Mouse (Mus musculus) layer of hippocampus, adult 11-12 months (tissue): ENCODE data around the gene Entpd1.

Experiments
- DNase-seq: peaks from one replicate; pipeline ENCODE4 v3.0.0; 2022; ENCODE audit warnings: low spot score

Entpd1 gene

GRCm38 (mm10) chr19:40665778-40666177 lies 53.6 kb downstream of the Entpd1 start:
- DNase-seq: no peak

- no peak for DNase-seq
Observed at GRCm38 (mm10) chr19:40667111-40667510, 54.9 kb downstream of the Entpd1 start.

GRCm38 (mm10) chr19:40675329-40675728 lies 63.2 kb downstream of the Entpd1 start:
- DNase-seq: no peak

- DNase-seq: no peak
Observed at GRCm38 (mm10) chr19:40678087-40678486, 65.9 kb downstream of the Entpd1 start.

GRCm38 (mm10) chr19:40678532-40679307 lies 66.6 kb downstream of the Entpd1 start:
- peak; percentile 13 for DNase-seq

- DNase-seq: no peak
Observed at GRCm38 (mm10) chr19:40679632-40680031, 67.5 kb downstream of the Entpd1 start.

GRCm38 (mm10) chr19:40684124-40684523 lies 72.0 kb downstream of the Entpd1 start:
- no peak for DNase-seq

GRCm38 (mm10) chr19:40684566-40684965 lies 72.4 kb downstream of the Entpd1 start:
- DNase-seq: no peak

- no peak for DNase-seq
Observed at GRCm38 (mm10) chr19:40687291-40687927, 75.2 kb downstream of the Entpd1 start.

- no peak for DNase-seq
Observed at GRCm38 (mm10) chr19:40693201-40693600, 81.0 kb downstream of the Entpd1 start.

- DNase-seq: no peak
Observed at GRCm38 (mm10) chr19:40696116-40696515, 84.0 kb downstream of the Entpd1 start.

- DNase-seq: no peak
Observed at GRCm38 (mm10) chr19:40698103-40698853, 86.1 kb downstream of the Entpd1 start.

GRCm38 (mm10) chr19:40699816-40700215 lies 87.7 kb downstream of the Entpd1 start:
- DNase-seq: no peak

- peak; percentile 67 for DNase-seq
Observed at GRCm38 (mm10) chr19:40702406-40702805, 90.2 kb downstream of the Entpd1 start.

- DNase-seq: no peak
Observed at GRCm38 (mm10) chr19:40712889-40713628, 100.9 kb downstream of the Entpd1 start.

GRCm38 (mm10) chr19:40714700-40715099 lies 102.5 kb downstream of the Entpd1 start:
- DNase-seq: no peak

- no peak for DNase-seq
Observed at GRCm38 (mm10) chr19:40716981-40717380, 104.8 kb downstream of the Entpd1 start.

GRCm38 (mm10) chr19:40719439-40720105 lies 107.4 kb downstream of the Entpd1 start:
- DNase-seq: no peak

GRCm38 (mm10) chr19:40720381-40720780 lies 108.2 kb downstream of the Entpd1 start:
- no peak for DNase-seq

GRCm38 (mm10) chr19:40722137-40723038 lies 110.2 kb downstream of the Entpd1 start:
- DNase-seq: peak; percentile 65
